Mouse (Mus musculus) C2C12 (cell line): ENCODE results near the gene Gdpd5.

Source experiments
- CTCF ChIP-seq: IDR thresholded peaks from one replicate; pipeline ENCODE4 v1.5.1; 2011; ENCODE audit not compliant: control insufficient read depth, insufficient read depth, insufficient read length
- MAX ChIP-seq: IDR thresholded peaks from one replicate; pipeline ENCODE4 v1.6.1; 2011; ENCODE audit warnings: mild to moderate bottlenecking, control low read depth

DNA sequence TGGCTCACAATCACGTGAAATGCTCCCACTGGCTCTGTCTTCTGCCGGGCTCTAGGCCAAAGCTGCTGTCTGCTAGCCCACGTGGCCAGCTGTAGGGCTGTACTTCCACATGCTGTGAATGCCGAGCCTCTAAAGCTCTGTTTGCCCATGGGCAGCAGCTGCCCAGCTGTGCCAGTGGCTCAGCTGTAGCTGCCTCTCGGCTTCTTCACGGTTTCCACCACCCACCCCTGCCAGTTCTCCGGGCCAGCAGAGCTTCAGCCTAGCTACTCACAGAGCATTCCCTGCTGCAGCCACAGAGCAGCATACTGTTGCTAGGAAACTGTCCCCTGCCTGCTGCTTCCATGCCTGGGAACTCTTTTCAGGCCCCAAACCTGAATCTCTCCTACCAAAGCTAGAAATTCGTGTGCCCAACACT lies 128.9 kb downstream of the Gdpd5 start:
- TF ChIP-seq MAX (no peak), CTCF (no peak)
